Mouse (Mus musculus) olfactory bulb, adult 2 months (tissue): ENCODE results near the gene Hoxb2. TPM values are rescaled to one million over a fixed set of nuclear protein-coding genes. Genes with fewer than 3 reads are reported as not detected.

Source experiments
- H3K27ac ChIP-seq: fragments of 200-500 bp; 2 replicates; pipeline ENCODE4 v1.5.1; 2012; ENCODE audit warnings: low read depth, low read length; ENCODE audit not compliant: insufficient read depth
- H3K4me1 ChIP-seq: fragments of 200-500 bp; 2 replicates; pipeline ENCODE4 v1.6.1; 2012; ENCODE audit warnings: low read length; ENCODE audit not compliant: control insufficient read depth, insufficient read depth
- H3K4me3 ChIP-seq: fragments of 200-500 bp; 2 replicates; pipeline ENCODE4 v1.5.1; 2012; ENCODE audit warnings: mild to moderate bottlenecking, low read depth, low read length, moderate library complexity; ENCODE audit not compliant: insufficient read depth
- CTCF ChIP-seq: fragments of 200-500 bp; IDR thresholded peaks from 2 replicates; pipeline ENCODE4 v1.5.1; 2012; ENCODE audit warnings: low read depth, mild to moderate bottlenecking, low read length, moderate library complexity; ENCODE audit not compliant: insufficient read depth
- POLR2A ChIP-seq: fragments of 200-500 bp; IDR thresholded peaks from 2 replicates; pipeline ENCODE4 v1.6.1; 2012; ENCODE audit warnings: mild to moderate bottlenecking, low read depth, low read length, moderate library complexity; ENCODE audit not compliant: insufficient read depth
- WGBS: fragments of 180-500 bp; shearing (Covaris S2); methylation state at CpG from one replicate; pipeline ENCODE4 v1.1.7; 2018; 5-methylcytosine and 5-hydroxymethylcytosine counted together
- polyA plus RNA-seq: library from polyadenylated mRNA; stranded (reverse); fragments of >200 nt; gene quantifications from 2 replicates; pipeline ENCODE4 v1.2.4, GENCODE M21; 2012; ENCODE audit warnings: low replicate concordance; ENCODE audit not compliant: missing spikeins, insufficient read depth, insufficient read length

Hoxb2 gene
- polyA plus RNA-seq = not detected in 2 replicates

- peaks cover 3% of the 10 kb centered on the region; the same call in 1 of the 2 replicates for H3K4me1 ChIP-seq
- TF ChIP-seq POLR2A = no peak
- no peak for TF ChIP-seq CTCF
- no peak within 1 kb of the TSS for H3K4me3 ChIP-seq
- WGBS = 28% methylated on average over 2 of the region's 2 CpGs
- no peak within 1 kb of the TSS for H3K27ac ChIP-seq
Observed at GRCm38 (mm10) chr11:96350341-96350624, at the start of gene Hoxb2. Hoxb2 (plus strand) TSS chr11:96350525.

- TF ChIP-seq POLR2A (no peak), CTCF (no peak)
- Histone ChIP-seq H3K27ac (no peak overlapping the region), H3K4me3 (no peak overlapping the region), H3K4me1 (no peaks in the 10 kb centered on the region)
- 2% methylated on average over 10 of the region's 10 CpGs for WGBS
Observed at GRCm38 (mm10) chr11:96301064-96301431, 49.3 kb upstream of the Hoxb2 start.

GRCm38 (mm10) chr11:96301837-96302236 lies 48.5 kb upstream of the Hoxb2 start:
- WGBS = 3% methylated on average over 15 of the region's 15 CpGs
- Histone ChIP-seq H3K4me3 (no peak overlapping the region), H3K27ac (no peak overlapping the region), H3K4me1 (no peaks in the 10 kb centered on the region)
- TF ChIP-seq POLR2A (no peak), CTCF (no peak)

- no peak overlapping the region for H3K4me3 ChIP-seq
- TF ChIP-seq POLR2A (no peak), CTCF (no peak)
- no peak overlapping the region for H3K27ac ChIP-seq
- 7% methylated on average over 23 of the region's 23 CpGs for WGBS
- no peaks in the 10 kb centered on the region for H3K4me1 ChIP-seq
Observed at GRCm38 (mm10) chr11:96302381-96303150, 47.8 kb upstream of the Hoxb2 start.

GRCm38 (mm10) chr11:96303151-96304099 lies 46.9 kb upstream of the Hoxb2 start, which contains the start of gene Hoxb5:
Hoxb5 (plus strand) TSS chr11:96303336.
- Histone ChIP-seq H3K27ac (no peak within 1 kb of the TSS), H3K4me3 (no peak within 1 kb of the TSS), H3K4me1 (no peaks in the 10 kb centered on the region)
- TF ChIP-seq POLR2A (no peak), CTCF (peak; percentile 38; the same call in 1 of the 2 replicates)
- WGBS = 2% methylated on average over 69 of the region's 69 CpGs

GRCm38 (mm10) chr11:96304381-96305195 lies 45.7 kb upstream of the Hoxb2 start:
- 6% methylated on average over 38 of the region's 38 CpGs for WGBS
- TF ChIP-seq POLR2A = no peak
- TF ChIP-seq CTCF = no peak
- Histone ChIP-seq H3K4me1 (no peaks in the 10 kb centered on the region), H3K27ac (no peak overlapping the region), H3K4me3 (no peak overlapping the region)

GRCm38 (mm10) chr11:96305505-96306182 lies 44.7 kb upstream of the Hoxb2 start:
- H3K27ac ChIP-seq = no peak overlapping the region
- no peaks in the 10 kb centered on the region for H3K4me1 ChIP-seq
- H3K4me3 ChIP-seq = no peak overlapping the region
- 71% methylated on average over 6 of the region's 6 CpGs for WGBS
- TF ChIP-seq POLR2A = no peak
- TF ChIP-seq CTCF = no peak
